In the genomic region with DNA sequence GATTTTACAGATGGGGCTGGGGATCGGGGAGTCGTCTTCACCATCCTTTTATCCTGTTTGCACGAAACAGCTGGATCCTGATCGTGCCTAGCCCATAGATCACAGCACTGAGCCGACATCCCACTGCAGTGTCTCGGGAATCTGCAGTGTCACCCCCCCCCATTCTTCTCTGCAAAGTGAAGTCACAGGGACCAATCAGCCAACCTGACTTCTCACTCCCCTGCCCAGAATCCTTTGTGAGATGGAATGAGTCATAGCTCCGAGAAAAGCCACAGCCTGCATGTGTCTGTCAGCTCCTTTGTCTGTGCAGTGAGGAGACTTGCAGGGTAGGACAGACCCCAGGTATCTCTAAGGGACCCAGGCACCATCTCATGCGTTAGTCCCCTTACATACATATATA, we compare ENCODE assay signal across 9 mouse cellular contexts.
DNase-seq lines count a peak whose midpoint lies in the region; ATAC-seq and TF ChIP-seq lines count a peak whose summit lies in the region.
"Had no signal": no experiment of that assay in that cellular context is flagged by ENCODE, and none has a peak within 500 bp of the region (broad histone marks: within the 10 kb centered on the region; RNA-seq: fewer than 3 reads in every experiment).

No protein-coding gene starts in this region.

- no peak overlapping the region for H3K4me2 ChIP-seq in stomach, embryonic 14.5 days (replicated peaks; ENCODE audit: low read depth, low read length)
- H3K4me2 ChIP-seq in stomach, postnatal 0 days (replicated peaks; ENCODE audit: low read depth) = no peak overlapping the region
- peak overlapping the region; percentile 38 for H3K4me2 ChIP-seq in hindbrain, embryonic 15.5 days

- H3K4me1 ChIP-seq in stomach, embryonic 14.5 days (ENCODE audit: control insufficient read depth, insufficient read depth, low read length) = no peaks in the 10 kb centered on the region
- H3K4me1 ChIP-seq in stomach, postnatal 0 days (replicated peaks; ENCODE audit: control insufficient read depth, insufficient read depth) = no peaks in the 10 kb centered on the region
- H3K4me1 ChIP-seq in hindbrain, embryonic 15.5 days (replicated peaks) = peaks cover 55% of the 10 kb centered on the region

- no peak for DNase-seq in cerebellum, adult 9-10 months
- DNase-seq in stomach, postnatal 0 days (ENCODE audit: low spot score) = no peak
- no peak for DNase-seq in urinary bladder, postnatal 10 days (ENCODE audit: low spot score)
- DNase-seq in spleen, postnatal 14 days (ENCODE audit: low spot score in 2 of 2) = no peak
- DNase-seq in spleen, adult 12 weeks (ENCODE audit: low spot score) = no peak

- ATAC-seq in cerebellum, adult (ENCODE audit: insufficient number of reproducible peaks, low FRiP score, low TSS enrichment) = peak; percentile 62; the same call in 1 of the 2 replicates
- ATAC-seq in stomach, embryonic 14.5 days (ENCODE audit: insufficient number of reproducible peaks, insufficient read depth, low FRiP score, low read depth) = peak; percentile 53; the same call in 1 of the 2 replicates
- no peak for ATAC-seq in stomach, postnatal 0 days (ENCODE audit: low FRiP score, low TSS enrichment)
- peak; percentile 86 for ATAC-seq in hindbrain, embryonic 15.5 days (ENCODE audit: low FRiP score, low read depth)

- no peak overlapping the region for H3K9ac ChIP-seq in stomach, embryonic 14.5 days (replicated peaks; ENCODE audit: low read depth, low read length)
- no peak overlapping the region for H3K9ac ChIP-seq in stomach, postnatal 0 days (ENCODE audit: low read length)
- 0 out of 2 replicates have a peak overlapping the region, but pooled peaks have one; percentile 17 for H3K9ac ChIP-seq in hindbrain, embryonic 15.5 days
- H3K9ac ChIP-seq: liver, embryonic 14.5 days had no signal

- TF ChIP-seq EP300 in stomach, postnatal 0 days (optimal IDR thresholded peaks at IDR 0.05) = no peak

- H3K27ac ChIP-seq in stomach, embryonic 14.5 days (ENCODE audit: low read length) = peak overlapping the region; percentile 55; the same call in 1 of the 2 replicates
- no peak overlapping the region for H3K27ac ChIP-seq in stomach, postnatal 0 days (replicated peaks)
- peak overlapping the region; percentile 66 for H3K27ac ChIP-seq in hindbrain, embryonic 15.5 days (replicated peaks)
- H3K27ac ChIP-seq: liver, embryonic 14.5 days had no signal

- TF ChIP-seq CTCF in stomach, postnatal 0 days (IDR thresholded peaks at IDR 0.05; ENCODE audit: low read depth) = no peak

- no peaks in the 10 kb centered on the region for H3K27me3 ChIP-seq in stomach, embryonic 14.5 days (ENCODE audit: control insufficient read depth, insufficient read depth, low read length)
- H3K27me3 ChIP-seq in stomach, postnatal 0 days (ENCODE audit: control insufficient read depth, insufficient read depth, low read length) = no peaks in the 10 kb centered on the region
- no peaks in the 10 kb centered on the region for H3K27me3 ChIP-seq in hindbrain, embryonic 15.5 days

- H3K4me3 ChIP-seq in stomach, embryonic 14.5 days (ENCODE audit: low read depth, low read length) = no peak overlapping the region
- no peak overlapping the region for H3K4me3 ChIP-seq in stomach, postnatal 0 days (ENCODE audit: low read depth, low read length)
- H3K4me3 ChIP-seq in hindbrain, embryonic 15.5 days = no peak overlapping the region

- 28% methylated on average over 8 of the region's 8 CpGs for WGBS in stomach, embryonic 14.5 days
- 33% methylated on average over 8 of the region's 8 CpGs for WGBS in stomach, postnatal 0 days
- 14% methylated on average over 8 of the region's 8 CpGs for WGBS in hindbrain, embryonic 15.5 days

- H3K9me3 ChIP-seq in stomach, embryonic 14.5 days (ENCODE audit: control insufficient read depth, low read depth, low read length) = no peaks in the 10 kb centered on the region
- H3K9me3 ChIP-seq in stomach, postnatal 0 days (ENCODE audit: control insufficient read depth, low read length) = no peaks in the 10 kb centered on the region
- H3K9me3 ChIP-seq in hindbrain, embryonic 15.5 days = no peaks in the 10 kb centered on the region

- no peaks in the 10 kb centered on the region for H3K36me3 ChIP-seq in stomach, embryonic 14.5 days (ENCODE audit: control insufficient read depth, insufficient read depth, low read length)
- no peaks in the 10 kb centered on the region for H3K36me3 ChIP-seq in stomach, postnatal 0 days (ENCODE audit: control insufficient read depth, insufficient read depth, low read length)
- no peaks in the 10 kb centered on the region for H3K36me3 ChIP-seq in hindbrain, embryonic 15.5 days
